Mouse (Mus musculus) small intestine, adult 2 months (tissue): ENCODE results near the gene Rhou.

Source experiments
- CTCF ChIP-seq: fragments of 200-500 bp; IDR thresholded peaks from 2 replicates; pipeline ENCODE4 v1.5.1; 2012; ENCODE audit warnings: low read depth, mild to moderate bottlenecking, control low read depth, inconsistent platforms, low read length, moderate library complexity, mixed read lengths; ENCODE audit not compliant: insufficient replicate concordance, insufficient read length; ENCODE audit errors: extremely low read depth
- POLR2A ChIP-seq: fragments of 200-500 bp; IDR thresholded peaks from 2 replicates; pipeline ENCODE4 v1.6.1; 2012; ENCODE audit warnings: low read depth, mild to moderate bottlenecking, control low read depth, inconsistent platforms, low read length, moderate library complexity

GRCm38 (mm10) chr8:123685477-123685876 lies 31.7 kb downstream of the Rhou start:
- TF ChIP-seq CTCF, result no peak
- TF ChIP-seq POLR2A, result no peak
